Mouse (Mus musculus) liver, embryonic 14.5 days (tissue): ENCODE measurements around the gene Fhl4. TPM values are rescaled to one million over a fixed set of nuclear protein-coding genes. Genes with fewer than 3 reads are reported as not detected.

Experiments
- ATAC-seq: fragments of 200-750 bp; cut with Nextera tagmentation; 2 replicates; pipeline ENCODE4 v1.8.0; 2017; ENCODE audit warnings: moderate number of reproducible peaks, mild to moderate bottlenecking, moderate library complexity; ENCODE audit not compliant: insufficient read depth
- DNase-seq, 3 experiments: peaks; one replicate each; pipeline ENCODE4 v3.0.0-alpha.2; 2012 to 2013; ENCODE audit warnings: low read depth in 3 of 3, low spot score in 3 of 3
- H3K27ac ChIP-seq: fragments of 300-500 bp; sonication (generic); 2 replicates; pipeline ENCODE4 v1.5.1; 2014; ENCODE audit warnings: moderate library complexity, mild to moderate bottlenecking, control low read depth, inconsistent platforms
- H3K27me3 ChIP-seq: fragments of 300-500 bp; sonication (generic); 2 replicates; pipeline ENCODE4 v1.6.1; 2014; ENCODE audit warnings: mild to moderate bottlenecking, low read length, moderate library complexity; ENCODE audit not compliant: control insufficient read depth, insufficient read depth
- H3K36me3 ChIP-seq: fragments of 300-500 bp; sonication (generic); replicated peaks from 2 replicates; pipeline ENCODE4 v1.6.1; 2014; ENCODE audit warnings: low read depth; ENCODE audit not compliant: control insufficient read depth, insufficient read depth
- H3K4me1 ChIP-seq, 2 experiments: fragments of 200-500 bp in 1 of 2; fragments of 300-500 bp in 1 of 2; sonication (generic) in 1 of 2; replicated peaks; 2 replicates each; pipeline ENCODE4 v1.6.1; 2012 to 2014; ENCODE audit warnings: antibody characterized with exemption in 1 of 2, inconsistent platforms in 1 of 2, low read length in 1 of 2; ENCODE audit not compliant: control insufficient read depth in 2 of 2, insufficient read depth in 2 of 2
- H3K4me2 ChIP-seq: fragments of 300-500 bp; sonication (generic); 2 replicates; pipeline ENCODE4 v1.6.1; 2014; ENCODE audit warnings: low read depth, mild to moderate bottlenecking, control low read depth, moderate library complexity
- H3K4me3 ChIP-seq, 2 experiments: fragments of 200-500 bp in 1 of 2; fragments of 300-500 bp in 1 of 2; sonication (generic) in 1 of 2; 2 replicates each; pipeline ENCODE4 v1.5.1; 2012 to 2014; ENCODE audit warnings: low read depth in 2 of 2, low read length in 2 of 2, mild to moderate bottlenecking in 2 of 2, control low read depth in 1 of 2, inconsistent platforms in 1 of 2, moderate library complexity in 1 of 2; ENCODE audit not compliant: insufficient read depth in 1 of 2
- H3K9ac ChIP-seq: fragments of 300-500 bp; sonication (generic); replicated peaks from 2 replicates; pipeline ENCODE4 v1.6.1; 2014; ENCODE audit warnings: mild to moderate bottlenecking, control low read depth, moderate library complexity
- H3K9me3 ChIP-seq: fragments of 300-500 bp; sonication (generic); 2 replicates; pipeline ENCODE4 v1.6.1; 2016; ENCODE audit warnings: low read length, mixed read lengths; ENCODE audit not compliant: control insufficient read depth
- CTCF ChIP-seq: IDR thresholded peaks from 2 replicates; pipeline ENCODE4 v1.5.1; 2016; ENCODE audit warnings: antibody characterized with exemption, low read depth, control low read depth
- EP300 ChIP-seq: IDR thresholded peaks from 2 replicates; pipeline ENCODE4 v1.6.1; 2016; ENCODE audit warnings: antibody characterized with exemption, low read depth
- WGBS: fragments of 180-500 bp; shearing (Covaris S2); extraction: QIAGEN DNeasy Blood & Tissue Kit; methylation state at CpG from one replicate; pipeline ENCODE4 v1.1.7; 2014; ENCODE audit not compliant: insufficient replicate concordance; 5-methylcytosine and 5-hydroxymethylcytosine counted together
- polyA plus RNA-seq, 2 experiments: library from polyadenylated mRNA; depleted of rRNA in 1 of 2; stranded (reverse) in 1 of 2; unstranded in 1 of 2; fragments of >200 nt; fragmentation: Nextera tagmentation in 1 of 2; extraction: Ambion mirVana in 1 of 2; gene quantifications; 2 replicates each; pipeline versions ENCODE4 v1.2.1 to v1.2.3; 2012 to 2014

The Fhl4 gene
- polyA plus RNA-seq, 2 experiments, result 0.15 to 0.43 TPM

DNA sequence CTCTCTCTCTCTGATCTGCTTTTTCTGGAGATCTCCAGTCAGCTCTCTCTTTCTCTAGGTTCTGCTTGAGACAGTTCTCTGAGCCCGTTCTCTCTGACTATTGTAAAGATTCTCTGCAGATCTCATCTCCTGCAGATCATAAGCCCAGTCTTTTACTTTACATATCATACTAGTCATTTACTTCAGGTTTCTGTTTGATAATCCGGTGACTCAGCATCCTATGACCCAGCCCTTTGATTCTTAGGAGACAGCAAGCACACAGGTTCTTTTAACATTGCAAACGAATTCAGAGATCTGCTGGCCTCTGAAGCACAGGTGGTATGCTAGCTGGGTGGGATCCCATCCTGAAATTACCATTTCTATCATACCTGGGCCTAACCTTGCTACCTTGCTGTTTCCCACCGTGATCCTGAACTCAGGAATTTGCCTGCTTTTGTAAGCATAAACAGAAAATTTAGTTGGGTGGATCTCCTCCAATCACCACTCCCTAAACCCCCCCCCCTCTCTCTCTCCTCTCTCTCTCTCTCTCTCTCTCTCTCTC lies 51.6 kb downstream of the Fhl4 start:
- no peak for DNase-seq

GRCm38 (mm10) chr10:85048008-85048407 lies 54.3 kb downstream of the Fhl4 start:
- TF ChIP-seq CTCF (no peak), EP300 (no peak)
- 83% methylated on average over 8 of the region's 8 CpGs for WGBS
- Histone ChIP-seq H3K4me1 (peaks cover 0 to 2% of the 10 kb centered on the region in 2 experiments; a peak in 1 of 4 replicates), H3K9ac (no peak overlapping the region), H3K27ac (no peak overlapping the region), H3K9me3 (no peaks in the 10 kb centered on the region), H3K27me3 (no peaks in the 10 kb centered on the region), H3K4me3 (no peak overlapping the region), H3K4me2 (no peak overlapping the region), H3K36me3 (no peaks in the 10 kb centered on the region)
- ATAC-seq (no peak), DNase-seq (no peak)

More for the DNA sequence above, 51.6 kb downstream of the Fhl4 start:
- Histone ChIP-seq H3K27ac (no peak overlapping the region), H3K4me1 (no peaks in the 10 kb centered on the region), H3K27me3 (no peaks in the 10 kb centered on the region), H3K4me3 (no peak overlapping the region), H3K9me3 (no peaks in the 10 kb centered on the region), H3K4me2 (no peak overlapping the region), H3K9ac (no peak overlapping the region), H3K36me3 (no peaks in the 10 kb centered on the region)
- ATAC-seq, result no peak
- WGBS, result 27% methylated on average over 4 of the region's 4 CpGs
- no peak for TF ChIP-seq EP300
- no peak for TF ChIP-seq CTCF

- no peak overlapping the region for H3K4me3 ChIP-seq
- TF ChIP-seq EP300 (no peak), CTCF (peak; percentile 61)
- H3K9me3 ChIP-seq, result no peaks in the 10 kb centered on the region
- H3K36me3 ChIP-seq, result no peaks in the 10 kb centered on the region
- no peak overlapping the region for H3K4me2 ChIP-seq
- no peak for ATAC-seq
- no peak overlapping the region for H3K27ac ChIP-seq
- 26% methylated on average over 5 of the region's 5 CpGs for WGBS
- no peaks in the 10 kb centered on the region for H3K27me3 ChIP-seq
- DNase-seq, result no peak
- H3K4me1 ChIP-seq, result peaks cover 0 to 2% of the 10 kb centered on the region in 2 experiments; a peak in 1 of 4 replicates
- H3K9ac ChIP-seq, result no peak overlapping the region
These were observed 55.7 kb downstream of the Fhl4 start for GRCm38 (mm10) chr10:85046585-85046984.

Other genes starting within 250 kb of the Fhl4 start
- gene Ric8b, start 184.9 kb downstream of the Fhl4 start, polyA plus RNA-seq (2012; rRNA removed), result 4.2 and 4.5 TPM in 2 replicates
- 2.6 and 2.8 TPM in 2 replicates for gene Ric8b, start 184.9 kb downstream of the Fhl4 start, polyA plus RNA-seq (2014; fragmentation: Nextera tagmentation; extraction: Ambion mirVana)
- gene Tmem263, start 132 bp upstream of the Fhl4 start, polyA plus RNA-seq (2012; rRNA removed), result 2.3 and 3.7 TPM in 2 replicates
- gene Tmem263, start 132 bp upstream of the Fhl4 start, polyA plus RNA-seq (2014; fragmentation: Nextera tagmentation; extraction: Ambion mirVana), result 10.9 and 11.1 TPM in 2 replicates
- 2.5 and 4.4 TPM in 2 replicates for gene Mterf2, start 25.5 kb upstream of the Fhl4 start, polyA plus RNA-seq (2012; rRNA removed)
- gene Mterf2, start 25.5 kb upstream of the Fhl4 start, polyA plus RNA-seq (2014; fragmentation: Nextera tagmentation; extraction: Ambion mirVana), result 5.2 and 6.4 TPM in 2 replicates
- gene Cry1, start 82.6 kb upstream of the Fhl4 start, polyA plus RNA-seq (2012; rRNA removed), result 1.8 and 2.3 TPM in 2 replicates
- gene Cry1, start 82.6 kb upstream of the Fhl4 start, polyA plus RNA-seq (2014; fragmentation: Nextera tagmentation; extraction: Ambion mirVana), result 4.2 and 4.4 TPM in 2 replicates